Mouse (Mus musculus): ENCODE results near the gene Cip2a.

DNA sequence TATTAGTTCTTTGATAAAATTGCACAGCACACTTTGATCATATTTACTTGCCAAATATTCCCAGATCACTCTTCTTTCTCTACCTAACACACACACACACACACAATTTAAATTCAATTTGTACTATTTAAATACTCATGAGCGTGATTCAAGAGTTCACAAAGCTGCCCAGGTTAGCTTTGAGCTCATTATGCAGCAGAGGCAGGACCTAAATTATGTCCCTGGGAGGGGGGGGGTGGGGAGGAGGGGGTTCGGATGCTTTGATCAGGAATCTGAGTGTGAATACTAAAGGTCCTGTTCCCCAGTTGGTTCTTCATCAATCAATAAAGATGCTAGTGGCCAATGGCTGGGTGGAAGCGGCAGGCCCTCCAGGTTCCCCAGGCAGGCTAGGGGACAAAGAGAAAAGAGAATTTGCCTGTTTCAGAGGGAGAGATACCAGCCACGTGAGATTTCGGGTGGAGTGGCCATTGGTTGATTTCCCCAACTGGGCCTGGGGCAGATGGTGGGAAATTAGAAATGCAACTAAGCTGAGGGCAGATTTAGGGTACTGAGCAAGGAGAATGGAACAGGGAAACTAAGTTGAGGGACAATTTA lies 8.9 kb upstream of the Cip2a start:
- TF ChIP-seq CTCF (IDR thresholded peaks at IDR 0.05; ENCODE audit: borderline replicate concordance, insufficient read depth, low read depth, low read length) = no peak
- TF ChIP-seq POLR2A (IDR thresholded peaks at IDR 0.05; ENCODE audit: borderline replicate concordance, insufficient read depth, low read length) = no peak

All from cerebellum, adult 2 months (tissue).